Mouse (Mus musculus): ENCODE measurements around the gene Kcnrg. TPM values are rescaled to one million over a fixed set of nuclear protein-coding genes. Genes with fewer than 3 reads are reported as not detected.

Kcnrg gene
- polyA plus RNA-seq, 1 experiment, result 0.57 TPM

- Histone ChIP-seq H3K9me3 (replicated peaks; ENCODE audit: control insufficient read depth, insufficient read depth, low read length, poor library complexity, severe bottlenecking) (no peaks in the 10 kb centered on the region), H3K36me3 (ENCODE audit: control insufficient read depth, insufficient read depth, low read length, poor library complexity, severe bottlenecking) (no peaks in the 10 kb centered on the region), H3K27me3 (ENCODE audit: control insufficient read depth, insufficient read depth, low read length, poor library complexity, severe bottlenecking) (no peaks in the 10 kb centered on the region), H3K4me1 (ENCODE audit: control insufficient read depth, insufficient read depth, low read length) (no peaks in the 10 kb centered on the region), H3K4me3 (ENCODE audit: low read depth, low read length) (peak overlapping the region; percentile 67), H3K9ac (ENCODE audit: low read depth, poor library complexity, severe bottlenecking) (peak overlapping the region; percentile 91), H3K27ac (ENCODE audit: insufficient read depth, low read length) (peak overlapping the region; percentile 81)
- TF ChIP-seq EP300 (IDR thresholded peaks at IDR 0.05; ENCODE audit: insufficient read depth, low read depth, low read length) (no peak), CTCF (IDR thresholded peaks at IDR 0.05; ENCODE audit: low read depth, low read length) (no peak), POLR2A (IDR thresholded peaks at IDR 0.05; ENCODE audit: insufficient read depth, low read length) (no peak)
Measured at GRCm38 (mm10) chr14:61647881-61648684, 40.8 kb downstream of the Kcnrg start.

DNA sequence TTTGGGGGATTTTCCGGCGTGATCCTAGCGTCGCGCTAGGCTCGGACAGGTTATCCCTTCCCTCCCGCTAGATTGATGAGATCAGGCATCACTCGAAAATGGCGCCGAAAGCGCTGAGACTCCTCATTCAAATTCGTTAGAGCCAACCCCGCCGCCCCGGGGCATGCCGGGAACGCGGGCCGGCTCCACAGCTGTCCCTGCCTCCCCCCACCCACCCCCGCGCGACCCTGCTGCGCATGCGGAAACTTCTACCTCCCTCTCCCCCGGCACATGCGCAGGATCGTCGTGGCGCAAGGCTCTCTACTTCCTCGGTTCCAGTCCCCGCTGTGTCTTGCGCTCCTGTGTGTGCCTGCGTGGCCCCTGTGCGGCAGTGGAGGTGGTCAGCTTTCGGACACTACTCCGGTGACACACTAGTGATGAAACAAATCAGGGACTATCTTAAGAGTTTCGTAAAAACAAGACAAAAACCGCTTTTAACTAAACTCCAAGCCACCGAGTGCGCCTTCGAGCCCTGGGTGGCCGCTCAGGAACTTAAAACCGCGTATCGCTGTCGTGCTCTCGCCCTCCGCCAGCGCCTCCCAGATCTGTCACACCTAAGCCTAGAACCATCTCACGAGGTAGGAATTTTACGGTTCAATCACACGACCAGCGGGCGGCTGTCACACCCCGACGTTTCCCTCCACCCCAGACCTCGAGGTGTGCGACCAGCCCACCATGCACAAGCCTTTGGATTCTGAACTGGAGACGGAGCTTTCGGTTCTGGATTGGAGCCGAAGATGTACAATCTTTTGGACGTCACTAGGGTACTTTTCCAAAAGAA is 41.6 kb downstream of the Kcnrg start:
- no peaks in the 10 kb centered on the region for H3K27me3 ChIP-seq (ENCODE audit: control insufficient read depth, insufficient read depth, low read length, poor library complexity, severe bottlenecking)
- TF ChIP-seq CTCF (IDR thresholded peaks at IDR 0.05; ENCODE audit: low read depth, low read length) (no peak), EP300 (IDR thresholded peaks at IDR 0.05; ENCODE audit: insufficient read depth, low read depth, low read length) (0 out of 2 replicates have a peak, but pooled peaks have one; percentile 47), POLR2A (IDR thresholded peaks at IDR 0.05; ENCODE audit: insufficient read depth, low read length) (peak; percentile 81)
- no peaks in the 10 kb centered on the region for H3K9me3 ChIP-seq (replicated peaks; ENCODE audit: control insufficient read depth, insufficient read depth, low read length, poor library complexity, severe bottlenecking)
- no peaks in the 10 kb centered on the region for H3K36me3 ChIP-seq (ENCODE audit: control insufficient read depth, insufficient read depth, low read length, poor library complexity, severe bottlenecking)
- peak overlapping the region; percentile 72 for H3K4me3 ChIP-seq (ENCODE audit: low read depth, low read length)
- no peaks in the 10 kb centered on the region for H3K4me1 ChIP-seq (ENCODE audit: control insufficient read depth, insufficient read depth, low read length)
- peak overlapping the region; percentile 91 for H3K9ac ChIP-seq (ENCODE audit: low read depth, poor library complexity, severe bottlenecking)
- peak overlapping the region; percentile 81 for H3K27ac ChIP-seq (ENCODE audit: insufficient read depth, low read length)

DNA sequence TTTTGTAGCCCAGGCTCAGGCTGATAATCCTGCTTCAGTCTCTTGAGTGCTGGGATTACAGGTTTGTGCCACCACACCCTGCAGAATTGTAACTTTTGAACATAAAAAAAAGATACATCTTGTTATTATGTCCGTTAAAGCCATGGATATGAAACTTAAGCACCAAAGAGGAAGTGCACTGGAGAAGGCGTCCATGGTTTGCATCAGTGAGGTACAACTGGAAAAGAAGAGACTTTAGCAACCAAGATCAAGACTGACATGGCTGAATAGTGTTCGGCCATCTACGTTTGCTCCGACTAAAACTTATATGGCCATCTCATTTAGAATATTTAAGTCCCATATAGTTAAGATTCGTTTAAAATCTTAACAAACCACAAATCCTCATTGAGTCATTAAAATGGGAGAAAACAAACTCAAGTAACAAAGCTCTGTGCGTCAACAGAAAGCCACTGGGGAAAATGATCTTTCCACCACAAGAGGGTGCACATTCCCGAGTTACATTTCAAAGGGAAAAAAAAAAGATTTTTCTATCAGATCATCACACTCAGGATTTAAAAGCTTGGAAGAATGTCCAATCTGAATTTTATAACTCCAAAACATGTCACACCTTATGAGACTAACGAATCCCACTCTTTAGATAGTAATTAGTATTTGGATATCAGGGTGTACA is 43.2 kb downstream of the Kcnrg start:
- no peaks in the 10 kb centered on the region for H3K36me3 ChIP-seq (ENCODE audit: control insufficient read depth, insufficient read depth, low read length, poor library complexity, severe bottlenecking)
- H3K4me3 ChIP-seq (ENCODE audit: low read depth, low read length), result no peak overlapping the region
- no peaks in the 10 kb centered on the region for H3K4me1 ChIP-seq (ENCODE audit: control insufficient read depth, insufficient read depth, low read length)
- H3K9ac ChIP-seq (ENCODE audit: low read depth, poor library complexity, severe bottlenecking), result no peak overlapping the region
- no peak overlapping the region for H3K27ac ChIP-seq (ENCODE audit: insufficient read depth, low read length)
- H3K27me3 ChIP-seq (ENCODE audit: control insufficient read depth, insufficient read depth, low read length, poor library complexity, severe bottlenecking), result no peaks in the 10 kb centered on the region
- H3K9me3 ChIP-seq (replicated peaks; ENCODE audit: control insufficient read depth, insufficient read depth, low read length, poor library complexity, severe bottlenecking), result no peaks in the 10 kb centered on the region
- TF ChIP-seq POLR2A (IDR thresholded peaks at IDR 0.05; ENCODE audit: insufficient read depth, low read length), result no peak
- no peak for TF ChIP-seq EP300 (IDR thresholded peaks at IDR 0.05; ENCODE audit: insufficient read depth, low read depth, low read length)
- TF ChIP-seq CTCF (IDR thresholded peaks at IDR 0.05; ENCODE audit: low read depth, low read length), result no peak

DNA sequence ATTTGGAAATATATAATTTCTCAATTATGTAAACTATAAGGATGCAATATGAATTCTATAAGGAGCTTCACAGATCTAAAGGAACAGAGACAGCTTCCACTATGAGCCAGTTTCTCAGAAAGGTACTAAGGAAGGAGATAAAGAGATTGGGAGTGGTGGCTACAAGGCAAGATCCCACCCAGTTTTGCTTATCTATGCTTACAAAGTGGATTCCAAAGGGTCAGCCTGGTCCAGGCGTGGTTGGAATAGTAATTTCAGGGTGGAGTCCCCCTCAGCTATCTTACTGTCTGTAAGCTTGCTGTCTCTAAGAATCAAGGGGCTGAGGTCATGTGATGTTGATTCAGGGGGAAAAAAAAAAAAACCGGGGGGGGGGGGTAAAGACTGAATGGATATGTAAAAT is 49.2 kb downstream of the Kcnrg start:
- TF ChIP-seq EP300 (IDR thresholded peaks at IDR 0.05; ENCODE audit: insufficient read depth, low read depth, low read length) (no peak), POLR2A (IDR thresholded peaks at IDR 0.05; ENCODE audit: insufficient read depth, low read length) (no peak), CTCF (IDR thresholded peaks at IDR 0.05; ENCODE audit: low read depth, low read length) (no peak)
- H3K4me3 ChIP-seq (ENCODE audit: low read depth, low read length), result no peak overlapping the region

DNA sequence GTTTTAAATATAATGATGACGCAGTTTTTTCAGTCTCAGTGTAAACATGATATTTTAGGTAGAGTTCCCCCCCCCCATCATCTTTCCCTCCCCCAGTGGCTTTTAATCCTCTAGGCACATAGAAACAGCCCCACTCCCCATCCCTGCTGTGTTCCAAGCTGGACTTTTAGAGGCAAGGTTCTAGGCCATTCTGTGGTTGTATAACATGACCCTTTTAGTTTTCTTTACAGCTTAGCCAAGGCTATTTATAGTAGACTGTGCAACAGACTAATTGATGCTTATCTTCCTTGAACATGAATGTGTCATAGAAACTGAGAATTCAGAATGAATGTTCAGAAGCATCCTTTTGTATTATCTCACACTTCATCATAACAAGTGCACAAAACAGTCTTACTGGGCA is 54.2 kb downstream of the Kcnrg start:
- Histone ChIP-seq H3K9me3 (replicated peaks; ENCODE audit: control insufficient read depth, insufficient read depth, low read length, poor library complexity, severe bottlenecking) (no peaks in the 10 kb centered on the region), H3K9ac (ENCODE audit: low read depth, poor library complexity, severe bottlenecking) (no peak overlapping the region), H3K27ac (ENCODE audit: insufficient read depth, low read length) (no peak overlapping the region), H3K4me1 (ENCODE audit: control insufficient read depth, insufficient read depth, low read length) (no peaks in the 10 kb centered on the region), H3K27me3 (ENCODE audit: control insufficient read depth, insufficient read depth, low read length, poor library complexity, severe bottlenecking) (no peaks in the 10 kb centered on the region), H3K4me3 (ENCODE audit: low read depth, low read length) (no peak overlapping the region), H3K36me3 (ENCODE audit: control insufficient read depth, insufficient read depth, low read length, poor library complexity, severe bottlenecking) (no peaks in the 10 kb centered on the region)
- TF ChIP-seq POLR2A (IDR thresholded peaks at IDR 0.05; ENCODE audit: insufficient read depth, low read length) (no peak), EP300 (IDR thresholded peaks at IDR 0.05; ENCODE audit: insufficient read depth, low read depth, low read length) (no peak), CTCF (IDR thresholded peaks at IDR 0.05; ENCODE audit: low read depth, low read length) (no peak)

More for the DNA sequence above, 49.2 kb downstream of the Kcnrg start:
- Histone ChIP-seq H3K9ac (ENCODE audit: low read depth, poor library complexity, severe bottlenecking) (no peak overlapping the region), H3K27me3 (ENCODE audit: control insufficient read depth, insufficient read depth, low read length, poor library complexity, severe bottlenecking) (no peaks in the 10 kb centered on the region), H3K9me3 (replicated peaks; ENCODE audit: control insufficient read depth, insufficient read depth, low read length, poor library complexity, severe bottlenecking) (no peaks in the 10 kb centered on the region), H3K27ac (ENCODE audit: insufficient read depth, low read length) (0 out of 2 replicates have a peak overlapping the region, but pooled peaks have one; percentile 19), H3K4me1 (ENCODE audit: control insufficient read depth, insufficient read depth, low read length) (no peaks in the 10 kb centered on the region), H3K36me3 (ENCODE audit: control insufficient read depth, insufficient read depth, low read length, poor library complexity, severe bottlenecking) (no peaks in the 10 kb centered on the region)

Data from ES-Bruce4 (cell line).